Mouse (Mus musculus): Measurements from ENCODE around the gene Scn11a.

- TF ChIP-seq CTCF (IDR thresholded peaks at IDR 0.05; ENCODE audit: control insufficient read depth, insufficient read depth, insufficient read length) (no peak), USF1 (IDR thresholded peaks at IDR 0.05; ENCODE audit: low read depth) (no peak), FOSL1 (IDR thresholded peaks at IDR 0.05; ENCODE audit: insufficient read depth, low read length, poor library complexity, severe bottlenecking) (no peak), MAX (IDR thresholded peaks at IDR 0.05) (no peak), MYOD1 (IDR thresholded peaks at IDR 0.05; ENCODE audit: control insufficient read depth, insufficient read length, low read depth) (no peak), MYOG (IDR thresholded peaks at IDR 0.05; ENCODE audit: control insufficient read depth, extremely low read depth, insufficient read length) (no peak), CEBPB (IDR thresholded peaks at IDR 0.05; ENCODE audit: low read depth) (no peak)
These were observed 81.4 kb downstream of the Scn11a start for GRCm38 (mm10) chr9:119743900-119744299.
